Mouse (Mus musculus) forebrain, embryonic 16.5 days (tissue): ENCODE results near the gene Rpp21. TPM values are rescaled to one million over a fixed set of nuclear protein-coding genes. Genes with fewer than 3 reads are reported as not detected.
"Not testable (repeated sequence)": the region's sequence is repeated elsewhere in the genome, so short reads cannot be mapped to it uniquely, and the experiment has no call there.

ENCODE experiments used
- ATAC-seq: fragments of 200-750 bp; cut with Nextera tagmentation; 2 replicates; pipeline ENCODE4 v1.8.0; 2017; ENCODE audit warnings: mild to moderate bottlenecking, moderate library complexity
- H3K27ac ChIP-seq: fragments of 300-500 bp; sonication (generic); 2 replicates; pipeline ENCODE4 v1.5.1; 2014; ENCODE audit warnings: low read length, control low read depth
- H3K27me3 ChIP-seq: fragments of 300-500 bp; sonication (generic); replicated peaks from 2 replicates; pipeline ENCODE4 v1.6.1; 2014; ENCODE audit warnings: low read length; ENCODE audit not compliant: control insufficient read depth, insufficient read depth
- H3K36me3 ChIP-seq: fragments of 300-500 bp; sonication (generic); 2 replicates; pipeline ENCODE4 v1.6.1; 2014; ENCODE audit not compliant: control insufficient read depth, insufficient read depth
- H3K4me1 ChIP-seq: fragments of 300-500 bp; sonication (generic); replicated peaks from 2 replicates; pipeline ENCODE4 v1.6.1; 2014; ENCODE audit warnings: low read length; ENCODE audit not compliant: control insufficient read depth, insufficient read depth
- H3K4me2 ChIP-seq: fragments of 300-500 bp; sonication (generic); 2 replicates; pipeline ENCODE4 v1.6.1; 2014; ENCODE audit warnings: mild to moderate bottlenecking, low read length, control low read depth
- H3K4me3 ChIP-seq: fragments of 300-500 bp; sonication (generic); replicated peaks from 2 replicates; pipeline ENCODE4 v1.5.1; 2014; ENCODE audit warnings: mild to moderate bottlenecking, low read length, control low read depth
- H3K9ac ChIP-seq: fragments of 300-500 bp; sonication (generic); replicated peaks from 2 replicates; pipeline ENCODE4 v1.6.1; 2014; ENCODE audit warnings: low read depth, low read length, control low read depth
- H3K9me3 ChIP-seq: fragments of 300-500 bp; sonication (generic); 2 replicates; pipeline ENCODE4 v1.6.1; 2016; ENCODE audit warnings: low read length; ENCODE audit not compliant: control insufficient read depth
- WGBS: fragments of 180-500 bp; shearing (Covaris S2); extraction: QIAGEN DNeasy Blood & Tissue Kit; methylation state at CpG from one replicate; pipeline ENCODE4 v1.1.7; 2014; 5-methylcytosine and 5-hydroxymethylcytosine counted together
- polyA plus RNA-seq: library from polyadenylated mRNA; unstranded; fragments of >200 nt; fragmentation: Nextera tagmentation; extraction: Ambion mirVana; gene quantifications from 2 replicates; pipeline ENCODE4 v1.2.1, GENCODE M21; 2015

Rpp21 gene
- polyA plus RNA-seq, 1 experiment from 2014 or later = 99.7 TPM

DNA sequence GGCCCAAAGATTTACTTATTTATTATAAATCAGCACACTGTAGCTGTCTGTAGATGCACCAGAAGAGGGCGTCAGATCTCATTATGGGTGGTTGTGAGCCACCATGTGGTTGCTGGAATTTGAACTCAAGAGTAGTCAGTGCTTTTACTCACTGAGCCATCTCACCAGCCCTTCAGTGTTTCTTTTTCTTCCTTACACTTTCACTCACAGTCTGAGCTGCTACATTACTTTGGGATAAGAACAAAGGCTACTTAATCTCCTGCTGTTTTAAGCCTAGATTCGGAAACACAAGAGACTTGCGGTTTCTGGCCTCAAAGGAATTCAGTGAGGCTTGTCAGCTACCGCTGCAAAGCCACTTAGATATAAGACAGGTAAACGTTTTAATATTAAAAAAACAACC, 13.8 kb downstream of the Rpp21 start:
- Histone ChIP-seq H3K36me3 (no peaks in the 10 kb centered on the region), H3K27ac (no peak overlapping the region), H3K9ac (no peak overlapping the region), H3K27me3 (peaks cover 4% of the 10 kb centered on the region; the same call in 1 of the 2 replicates), H3K4me3 (no peak overlapping the region), H3K9me3 (no peaks in the 10 kb centered on the region), H3K4me1 (no peaks in the 10 kb centered on the region), H3K4me2 (no peak overlapping the region)
- ATAC-seq = no peak
- 12% methylated on average over 5 of the region's 5 CpGs for WGBS

DNA sequence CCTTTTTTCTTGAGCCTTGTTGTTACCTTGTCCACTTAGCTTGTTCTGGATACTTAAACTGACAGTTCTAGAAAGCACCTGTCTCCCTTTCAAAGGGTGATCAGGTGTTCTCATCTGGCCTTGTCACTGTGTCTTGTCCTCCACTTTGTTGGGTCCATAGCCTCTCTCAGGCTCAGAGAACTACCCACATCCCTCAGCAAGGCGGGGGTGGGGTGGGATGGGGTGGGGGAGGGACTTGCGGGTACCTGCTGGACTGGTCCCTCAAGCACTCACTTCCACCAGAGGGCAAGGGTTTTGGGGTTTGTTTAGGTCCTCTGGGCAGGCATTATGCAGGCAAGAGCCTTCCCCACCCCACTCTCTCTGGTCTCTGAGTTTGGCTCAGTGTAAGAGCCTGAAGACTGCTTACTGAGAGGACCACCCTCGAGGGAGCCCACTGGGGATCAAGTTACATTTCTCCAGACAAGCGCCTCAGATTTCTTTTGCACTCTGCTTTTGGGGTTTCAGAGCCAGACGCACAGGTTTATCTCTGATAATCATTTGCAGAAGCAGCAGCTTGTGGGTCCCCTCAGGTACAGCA, 17.1 kb downstream of the Rpp21 start:
- Histone ChIP-seq H3K4me1 (peaks cover 5% of the 10 kb centered on the region), H3K9me3 (no peaks in the 10 kb centered on the region), H3K36me3 (no peaks in the 10 kb centered on the region), H3K9ac (no peak overlapping the region), H3K4me3 (no peak overlapping the region), H3K4me2 (no peak overlapping the region), H3K27ac (no peak overlapping the region), H3K27me3 (peaks cover 16% of the 10 kb centered on the region)
- WGBS = 6% methylated on average over 5 of the region's 5 CpGs
- ATAC-seq = no peak

DNA sequence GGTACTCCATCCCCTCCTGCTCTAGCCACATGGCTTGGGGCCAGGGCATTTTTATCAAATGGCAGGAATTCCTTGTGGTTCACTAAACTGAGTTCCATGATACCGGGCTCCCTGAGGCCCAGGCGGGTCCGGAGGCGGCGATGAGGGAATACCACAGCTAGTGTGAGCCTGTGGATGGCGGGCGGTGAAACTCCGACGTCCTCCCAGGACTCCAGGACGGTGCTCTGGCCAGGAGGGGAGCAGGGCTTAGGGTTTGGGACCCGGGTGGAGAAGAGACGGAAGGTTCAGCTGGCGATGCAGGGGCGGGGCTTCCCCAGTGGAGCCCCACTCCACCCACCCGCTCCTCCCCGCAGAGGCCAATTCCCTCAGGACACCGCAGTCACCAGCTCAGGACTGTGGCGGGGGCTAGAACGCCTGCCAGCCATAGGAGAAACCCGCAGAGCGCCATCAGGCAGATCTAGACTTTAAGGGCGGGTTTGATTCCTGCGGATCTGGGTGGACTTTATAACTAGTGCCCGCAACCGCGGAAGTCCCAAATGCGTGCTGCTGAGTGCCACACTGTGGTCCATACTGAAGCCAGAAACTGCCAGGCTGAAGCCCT, 20.4 kb downstream of the Rpp21 start:
- H3K9me3 ChIP-seq = no peaks in the 10 kb centered on the region
- H3K4me2 ChIP-seq = peak overlapping the region; percentile 54
- H3K36me3 ChIP-seq = no peaks in the 10 kb centered on the region
- ATAC-seq = no peak
- H3K9ac ChIP-seq = peak overlapping the region; percentile 44
- H3K4me1 ChIP-seq = peaks cover 5% of the 10 kb centered on the region
- H3K27ac ChIP-seq = no peak overlapping the region
- H3K27me3 ChIP-seq = peaks cover 16% of the 10 kb centered on the region
- 3% methylated on average over 27 of the region's 27 CpGs for WGBS
- H3K4me3 ChIP-seq = peak overlapping the region; percentile 30

DNA sequence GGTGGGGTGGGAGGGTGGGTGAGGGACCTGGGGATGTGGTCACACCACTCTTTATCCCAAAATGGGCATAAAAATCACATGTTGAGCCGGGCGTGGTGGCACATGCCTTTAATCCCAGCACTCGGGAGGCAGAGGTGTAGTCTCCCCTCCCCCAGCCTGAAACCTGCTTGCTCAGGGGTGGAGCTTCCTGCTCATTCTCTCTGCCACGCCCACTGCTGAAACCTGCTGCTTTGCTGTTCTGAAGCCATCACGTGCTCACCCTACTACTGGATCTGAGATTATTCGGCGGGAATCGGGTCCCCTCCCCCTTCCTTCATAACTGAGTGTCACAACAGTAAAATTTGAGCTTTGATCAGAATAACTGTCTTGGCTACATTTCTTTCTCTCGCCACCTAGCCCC, 22.6 kb downstream of the Rpp21 start:
- not testable (repeated sequence) for ATAC-seq, H3K36me3 ChIP-seq, H3K4me2 ChIP-seq, H3K9me3 ChIP-seq, H3K4me1 ChIP-seq, H3K9ac ChIP-seq, H3K4me3 ChIP-seq, H3K27ac ChIP-seq
- WGBS = 27% methylated on average over 8 of the region's 9 CpGs
- peaks cover 17% of the 10 kb centered on the region for H3K27me3 ChIP-seq

DNA sequence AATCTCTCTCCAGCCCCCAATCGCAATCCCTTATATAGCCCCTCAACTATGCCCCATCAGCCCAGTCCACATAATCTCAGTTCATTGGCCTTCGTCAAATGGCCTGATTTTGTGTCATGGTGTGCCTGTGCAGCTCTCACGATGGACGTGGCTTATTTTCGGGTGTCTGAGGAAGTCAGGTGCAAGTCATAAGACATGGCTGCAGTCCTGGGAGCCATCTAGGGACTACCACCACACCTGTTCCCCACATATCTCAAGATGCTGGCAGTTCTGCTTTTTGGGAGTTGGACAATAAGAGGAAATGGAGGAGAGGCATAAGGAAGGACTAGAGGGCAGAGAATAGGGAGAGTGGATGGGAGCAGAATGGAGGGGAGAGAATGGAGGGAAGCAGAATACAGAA, 24.3 kb downstream of the Rpp21 start:
- H3K4me2 ChIP-seq = no peak overlapping the region
- H3K9ac ChIP-seq = no peak overlapping the region
- H3K9me3 ChIP-seq = no peaks in the 10 kb centered on the region
- no peaks in the 10 kb centered on the region for H3K36me3 ChIP-seq
- WGBS = 81% methylated on average over 5 of the region's 5 CpGs
- peaks cover 5% of the 10 kb centered on the region for H3K4me1 ChIP-seq
- peaks cover 23% of the 10 kb centered on the region for H3K27me3 ChIP-seq
- no peak overlapping the region for H3K27ac ChIP-seq
- no peak for ATAC-seq
- no peak overlapping the region for H3K4me3 ChIP-seq

DNA sequence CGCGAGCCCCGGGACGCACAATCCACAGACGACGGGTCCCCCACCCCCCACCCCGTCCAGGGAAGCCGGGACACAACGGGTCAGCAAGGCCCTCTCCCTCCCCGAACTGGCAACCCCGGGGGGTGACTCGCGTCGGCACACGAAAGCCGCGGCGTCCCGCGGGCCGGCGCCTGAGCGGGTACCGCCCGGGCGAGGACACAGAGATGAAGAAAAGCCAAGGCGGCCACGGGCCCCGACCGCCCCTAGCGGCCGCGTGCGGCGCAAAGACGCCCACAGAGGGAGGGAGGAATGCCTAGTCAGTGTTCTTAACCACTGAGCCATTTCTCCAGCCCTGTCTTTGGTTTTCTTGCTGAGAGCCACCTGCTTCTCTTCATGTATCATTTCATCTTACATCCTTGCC, 26.6 kb downstream of the Rpp21 start:
- Histone ChIP-seq H3K36me3 (no peaks in the 10 kb centered on the region), H3K9ac (no peak overlapping the region), H3K9me3 (no peaks in the 10 kb centered on the region), H3K27ac (no peak overlapping the region), H3K27me3 (peaks cover 27% of the 10 kb centered on the region), H3K4me1 (no peaks in the 10 kb centered on the region), H3K4me3 (no peak overlapping the region), H3K4me2 (no peak overlapping the region)
- WGBS = 8% methylated on average over 35 of the region's 36 CpGs
- no peak for ATAC-seq

DNA sequence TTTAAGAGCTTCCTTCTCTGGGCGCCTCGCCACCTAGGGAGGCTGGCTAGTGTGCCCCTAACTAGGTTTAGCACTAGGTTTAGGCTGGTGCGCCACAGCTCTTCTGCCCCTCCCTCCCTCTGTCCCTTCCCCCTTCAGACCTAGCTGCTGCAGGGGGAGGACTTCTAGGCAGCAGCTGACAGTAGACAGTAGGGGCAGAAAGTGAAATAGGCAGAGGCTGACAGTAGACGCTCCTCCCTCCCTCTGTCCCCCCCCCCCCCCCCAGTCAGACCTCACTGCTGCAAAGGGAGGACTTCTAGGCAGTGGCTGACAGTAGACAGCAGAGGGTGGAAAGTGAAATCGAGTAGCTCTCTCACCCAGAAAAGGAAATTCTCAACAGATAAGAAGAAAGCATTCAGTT, 28.8 kb downstream of the Rpp21 start:
- 6% methylated on average over 5 of the region's 5 CpGs for WGBS
- Histone ChIP-seq H3K9me3 (no peaks in the 10 kb centered on the region), H3K9ac (no peak overlapping the region), H3K4me2 (no peak overlapping the region), H3K27me3 (peaks cover 41% of the 10 kb centered on the region), H3K27ac (no peak overlapping the region), H3K4me1 (no peaks in the 10 kb centered on the region), H3K36me3 (no peaks in the 10 kb centered on the region), H3K4me3 (no peak overlapping the region)
- no peak for ATAC-seq

DNA sequence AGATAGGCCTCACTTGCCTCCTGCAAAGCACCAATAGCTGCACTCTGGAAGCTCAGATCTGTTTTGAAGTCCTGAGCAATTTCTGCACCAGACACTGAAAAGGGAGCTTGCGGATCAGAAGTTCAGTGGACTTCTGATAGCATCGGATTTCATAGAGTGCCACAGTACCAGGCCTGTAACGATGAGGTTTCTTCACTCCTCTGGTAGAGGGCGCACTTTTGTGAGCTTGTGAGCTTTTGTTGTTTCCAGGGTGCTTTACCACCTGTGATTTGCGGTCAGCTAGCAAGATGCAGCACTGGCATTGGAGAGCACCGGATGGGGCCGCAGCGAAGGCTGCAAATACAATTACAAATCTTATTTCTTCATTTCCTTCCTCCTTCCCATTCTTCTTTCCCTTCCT, 30.9 kb downstream of the Rpp21 start:
- H3K9me3 ChIP-seq = no peaks in the 10 kb centered on the region
- no peaks in the 10 kb centered on the region for H3K4me1 ChIP-seq
- H3K4me3 ChIP-seq = no peak overlapping the region
- peaks cover 45% of the 10 kb centered on the region for H3K27me3 ChIP-seq
- 16% methylated on average over 8 of the region's 8 CpGs for WGBS
- no peak overlapping the region for H3K9ac ChIP-seq
- no peak for ATAC-seq
- H3K27ac ChIP-seq = no peak overlapping the region
- no peak overlapping the region for H3K4me2 ChIP-seq
- H3K36me3 ChIP-seq = no peaks in the 10 kb centered on the region

DNA sequence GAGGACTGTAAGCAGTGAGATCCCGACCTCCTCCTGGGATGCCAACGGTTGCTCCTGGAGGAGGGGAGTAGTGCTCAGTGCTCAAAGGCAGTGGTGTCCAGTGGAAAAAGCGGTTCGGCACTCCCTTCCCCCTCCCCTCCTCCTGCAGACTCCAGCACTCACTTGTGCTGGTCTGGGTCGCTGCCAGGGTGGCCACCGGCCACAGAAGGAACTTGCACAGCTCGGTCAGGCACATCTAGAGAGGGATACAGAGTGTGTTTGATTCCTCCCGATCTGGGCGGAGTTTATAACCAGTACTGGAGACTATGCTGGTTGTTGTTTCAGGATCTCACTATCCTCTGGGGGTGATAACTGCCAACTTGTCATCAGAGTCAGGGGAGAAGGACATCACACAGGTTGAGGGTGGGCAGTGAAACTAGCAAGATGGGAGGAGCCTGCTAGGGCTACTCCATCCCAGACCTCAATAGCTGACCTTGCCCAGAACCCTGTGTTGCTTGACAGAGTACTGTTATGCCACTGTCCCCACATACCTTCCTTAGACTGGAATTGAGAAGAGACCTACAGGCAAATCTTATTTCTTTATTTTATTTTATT, 32.5 kb downstream of the Rpp21 start:
- H3K4me1 ChIP-seq = no peaks in the 10 kb centered on the region
- H3K27ac ChIP-seq = no peak overlapping the region
- ATAC-seq = no peak
- H3K4me3 ChIP-seq = no peak overlapping the region
- H3K36me3 ChIP-seq = no peaks in the 10 kb centered on the region
- H3K4me2 ChIP-seq = no peak overlapping the region
- WGBS = 9% methylated on average over 9 of the region's 9 CpGs
- peaks cover 44% of the 10 kb centered on the region for H3K27me3 ChIP-seq
- H3K9ac ChIP-seq = no peak overlapping the region
- no peaks in the 10 kb centered on the region for H3K9me3 ChIP-seq
